Mouse (Mus musculus): ENCODE data around the gene Ell2. TPM values are rescaled to one million over a fixed set of nuclear protein-coding genes. Genes with fewer than 3 reads are reported as not detected.

Ell2 gene
- polyA plus RNA-seq, 1 experiment from 2014 or later, result 13.6 TPM

DNA sequence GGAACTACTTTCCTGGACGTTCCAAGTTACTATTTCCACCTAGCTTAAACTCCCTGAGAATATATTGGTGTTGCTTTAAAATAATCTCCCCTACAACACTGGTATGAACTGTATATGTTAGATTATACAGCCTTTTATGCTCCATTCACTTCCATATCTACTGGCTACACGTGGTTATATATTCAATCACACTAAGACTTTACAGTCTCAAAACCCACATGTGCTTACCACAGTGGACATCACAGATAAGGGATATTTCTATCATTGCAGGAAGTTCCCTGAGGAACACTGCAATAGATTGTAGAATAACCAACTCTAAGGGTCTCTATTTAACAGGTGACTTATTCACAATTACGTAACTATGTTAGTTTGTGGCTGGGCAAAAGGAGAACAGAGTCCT, 40.7 kb downstream of the Ell2 start:
- no peaks in the 10 kb centered on the region for H3K9me3 ChIP-seq (ENCODE audit: control insufficient read depth, low read length)
- H3K4me2 ChIP-seq (ENCODE audit: low read depth, low read length), result no peak overlapping the region
- no peak overlapping the region for H3K9ac ChIP-seq (ENCODE audit: low read depth, low read length)
- H3K4me1 ChIP-seq (ENCODE audit: control insufficient read depth, insufficient read depth, low read length), result 0 out of 2 replicates have a peak, but pooled peaks cover under 1% of the 10 kb centered on the region
- WGBS, result 88% methylated on average over 3 of the region's 3 CpGs
- no peaks in the 10 kb centered on the region for H3K36me3 ChIP-seq (ENCODE audit: control insufficient read depth, insufficient read depth, low read length)
- H3K27me3 ChIP-seq (replicated peaks; ENCODE audit: control insufficient read depth, insufficient read depth, low read length), result no peaks in the 10 kb centered on the region
- no peak for DNase-seq (ENCODE audit: low spot score)
- no peak overlapping the region for H3K27ac ChIP-seq (replicated peaks; ENCODE audit: low read depth, low read length)
- H3K4me3 ChIP-seq (ENCODE audit: low read depth, low read length), result no peak overlapping the region
- no peak for ATAC-seq (ENCODE audit: low read depth)

- Histone ChIP-seq H3K27ac (replicated peaks; ENCODE audit: low read depth, low read length) (no peak overlapping the region), H3K9me3 (ENCODE audit: control insufficient read depth, low read length) (no peaks in the 10 kb centered on the region), H3K9ac (ENCODE audit: low read depth, low read length) (no peak overlapping the region), H3K36me3 (ENCODE audit: control insufficient read depth, insufficient read depth, low read length) (no peaks in the 10 kb centered on the region), H3K4me2 (ENCODE audit: low read depth, low read length) (no peak overlapping the region), H3K4me3 (ENCODE audit: low read depth, low read length) (no peak overlapping the region), H3K4me1 (ENCODE audit: control insufficient read depth, insufficient read depth, low read length) (peaks cover 4% of the 10 kb centered on the region), H3K27me3 (replicated peaks; ENCODE audit: control insufficient read depth, insufficient read depth, low read length) (no peaks in the 10 kb centered on the region)
- WGBS, result 93% methylated on average over 7 of the region's 7 CpGs
- ATAC-seq (ENCODE audit: low read depth), result no peak
- no peak for DNase-seq (ENCODE audit: low spot score)
Measured at GRCm38 (mm10) chr13:75748685-75749084, 42.1 kb downstream of the Ell2 start.

GRCm38 (mm10) chr13:75750785-75751184, 44.2 kb downstream of the Ell2 start:
- Histone ChIP-seq H3K9ac (ENCODE audit: low read depth, low read length) (no peak overlapping the region), H3K27ac (replicated peaks; ENCODE audit: low read depth, low read length) (no peak overlapping the region), H3K4me2 (ENCODE audit: low read depth, low read length) (no peak overlapping the region), H3K9me3 (ENCODE audit: control insufficient read depth, low read length) (no peaks in the 10 kb centered on the region), H3K27me3 (replicated peaks; ENCODE audit: control insufficient read depth, insufficient read depth, low read length) (no peaks in the 10 kb centered on the region), H3K4me1 (ENCODE audit: control insufficient read depth, insufficient read depth, low read length) (peaks cover 4% of the 10 kb centered on the region), H3K4me3 (ENCODE audit: low read depth, low read length) (no peak overlapping the region), H3K36me3 (ENCODE audit: control insufficient read depth, insufficient read depth, low read length) (no peaks in the 10 kb centered on the region)
- DNase-seq (ENCODE audit: low spot score) (peak; percentile 63), ATAC-seq (ENCODE audit: low read depth) (peak; percentile 79; the same call in 1 of the 2 replicates)
- WGBS, result 61% methylated on average over 2 of the region's 2 CpGs

- Histone ChIP-seq H3K27me3 (replicated peaks; ENCODE audit: control insufficient read depth, insufficient read depth, low read length) (no peaks in the 10 kb centered on the region), H3K9ac (ENCODE audit: low read depth, low read length) (no peak overlapping the region), H3K4me1 (ENCODE audit: control insufficient read depth, insufficient read depth, low read length) (peaks cover 4% of the 10 kb centered on the region), H3K36me3 (ENCODE audit: control insufficient read depth, insufficient read depth, low read length) (no peaks in the 10 kb centered on the region), H3K27ac (replicated peaks; ENCODE audit: low read depth, low read length) (peak overlapping the region; percentile 10; the same call in 1 of the 2 replicates), H3K9me3 (ENCODE audit: control insufficient read depth, low read length) (no peaks in the 10 kb centered on the region), H3K4me2 (ENCODE audit: low read depth, low read length) (no peak overlapping the region), H3K4me3 (ENCODE audit: low read depth, low read length) (no peak overlapping the region)
- peak; percentile 72 for ATAC-seq (ENCODE audit: low read depth)
- DNase-seq (ENCODE audit: low spot score), result peak; percentile 71
- 83% methylated on average over 5 of the region's 5 CpGs for WGBS
Measured at GRCm38 (mm10) chr13:75752216-75752938, 45.8 kb downstream of the Ell2 start.

DNA sequence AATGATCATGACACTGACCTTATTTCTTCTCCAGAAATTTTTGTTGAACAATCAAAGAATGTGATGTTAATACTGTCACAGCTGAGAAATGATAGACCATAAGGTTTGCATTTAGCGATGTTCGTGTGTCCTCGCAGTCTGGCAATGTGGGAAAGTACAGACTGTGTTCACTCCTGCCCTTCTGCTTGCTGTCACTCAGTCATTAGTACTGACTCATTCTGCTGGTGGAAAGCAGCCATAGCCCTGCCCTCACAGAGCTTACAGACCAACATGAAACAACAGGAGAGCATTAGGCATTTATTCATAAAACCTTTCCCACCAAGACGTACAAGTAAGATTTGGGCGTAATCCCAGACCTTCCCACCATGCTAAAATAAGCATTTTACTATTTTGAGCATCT, 47.8 kb downstream of the Ell2 start:
- Histone ChIP-seq H3K9me3 (ENCODE audit: control insufficient read depth, low read length) (no peaks in the 10 kb centered on the region), H3K4me3 (ENCODE audit: low read depth, low read length) (no peak overlapping the region), H3K4me2 (ENCODE audit: low read depth, low read length) (no peak overlapping the region), H3K36me3 (ENCODE audit: control insufficient read depth, insufficient read depth, low read length) (no peaks in the 10 kb centered on the region), H3K4me1 (ENCODE audit: control insufficient read depth, insufficient read depth, low read length) (peaks cover 4% of the 10 kb centered on the region), H3K27me3 (replicated peaks; ENCODE audit: control insufficient read depth, insufficient read depth, low read length) (no peaks in the 10 kb centered on the region), H3K9ac (ENCODE audit: low read depth, low read length) (no peak overlapping the region), H3K27ac (replicated peaks; ENCODE audit: low read depth, low read length) (no peak overlapping the region)
- no peak for ATAC-seq (ENCODE audit: low read depth)
- DNase-seq (ENCODE audit: low spot score), result no peak
- WGBS, result 71% methylated on average over 5 of the region's 5 CpGs

- no peaks in the 10 kb centered on the region for H3K9me3 ChIP-seq (ENCODE audit: control insufficient read depth, low read length)
- WGBS, result 95% methylated on average over 4 of the region's 4 CpGs
- H3K4me2 ChIP-seq (ENCODE audit: low read depth, low read length), result no peak overlapping the region
- H3K27me3 ChIP-seq (replicated peaks; ENCODE audit: control insufficient read depth, insufficient read depth, low read length), result no peaks in the 10 kb centered on the region
- H3K4me3 ChIP-seq (ENCODE audit: low read depth, low read length), result no peak overlapping the region
- H3K4me1 ChIP-seq (ENCODE audit: control insufficient read depth, insufficient read depth, low read length), result peaks cover 4% of the 10 kb centered on the region
- H3K36me3 ChIP-seq (ENCODE audit: control insufficient read depth, insufficient read depth, low read length), result no peaks in the 10 kb centered on the region
- ATAC-seq (ENCODE audit: low read depth) (no peak), DNase-seq (ENCODE audit: low spot score) (no peak)
- no peak overlapping the region for H3K27ac ChIP-seq (replicated peaks; ENCODE audit: low read depth, low read length)
- H3K9ac ChIP-seq (ENCODE audit: low read depth, low read length), result no peak overlapping the region
Measured at GRCm38 (mm10) chr13:75760859-75761548, 54.4 kb downstream of the Ell2 start.

DNA sequence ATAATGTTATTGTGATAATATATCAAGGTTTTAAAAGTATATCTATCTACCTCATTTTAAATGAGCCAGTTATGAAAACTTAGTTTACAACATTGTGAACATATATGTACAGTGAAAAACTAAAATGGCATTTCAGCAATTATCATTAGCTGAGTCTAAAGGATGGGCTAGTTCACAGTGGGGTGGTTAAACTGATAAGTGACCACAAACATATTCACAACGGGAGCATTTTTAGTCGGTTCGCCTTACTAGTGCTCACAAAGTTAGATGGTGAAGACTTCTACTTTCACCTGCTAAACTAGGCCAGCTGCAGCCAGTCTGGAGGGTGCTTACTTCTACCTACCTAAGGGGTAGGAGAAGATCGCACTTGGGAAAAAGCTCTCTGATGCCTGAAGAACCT, 56.2 kb downstream of the Ell2 start:
- Histone ChIP-seq H3K4me1 (ENCODE audit: control insufficient read depth, insufficient read depth, low read length) (peaks cover 8% of the 10 kb centered on the region), H3K27ac (replicated peaks; ENCODE audit: low read depth, low read length) (no peak overlapping the region), H3K9me3 (ENCODE audit: control insufficient read depth, low read length) (no peaks in the 10 kb centered on the region), H3K36me3 (ENCODE audit: control insufficient read depth, insufficient read depth, low read length) (no peaks in the 10 kb centered on the region), H3K4me2 (ENCODE audit: low read depth, low read length) (no peak overlapping the region), H3K27me3 (replicated peaks; ENCODE audit: control insufficient read depth, insufficient read depth, low read length) (no peaks in the 10 kb centered on the region), H3K4me3 (ENCODE audit: low read depth, low read length) (no peak overlapping the region), H3K9ac (ENCODE audit: low read depth, low read length) (no peak overlapping the region)
- ATAC-seq (ENCODE audit: low read depth) (no peak), DNase-seq (ENCODE audit: low spot score) (no peak)
- WGBS, result 83% methylated on average over 4 of the region's 4 CpGs

GRCm38 (mm10) chr13:75763280-75763679, 56.7 kb downstream of the Ell2 start:
- no peak overlapping the region for H3K27ac ChIP-seq (replicated peaks; ENCODE audit: low read depth, low read length)
- H3K4me3 ChIP-seq (ENCODE audit: low read depth, low read length), result no peak overlapping the region
- H3K27me3 ChIP-seq (replicated peaks; ENCODE audit: control insufficient read depth, insufficient read depth, low read length), result no peaks in the 10 kb centered on the region
- no peak for ATAC-seq (ENCODE audit: low read depth)
- H3K4me1 ChIP-seq (ENCODE audit: control insufficient read depth, insufficient read depth, low read length), result peaks cover 8% of the 10 kb centered on the region
- H3K9ac ChIP-seq (ENCODE audit: low read depth, low read length), result no peak overlapping the region
- H3K36me3 ChIP-seq (ENCODE audit: control insufficient read depth, insufficient read depth, low read length), result no peaks in the 10 kb centered on the region
- no peaks in the 10 kb centered on the region for H3K9me3 ChIP-seq (ENCODE audit: control insufficient read depth, low read length)
- no peak for DNase-seq (ENCODE audit: low spot score)
- H3K4me2 ChIP-seq (ENCODE audit: low read depth, low read length), result no peak overlapping the region
- WGBS, result 23% methylated on average over 3 of the region's 3 CpGs
